Mouse (Mus musculus) embryo, embryonic 11 days (tissue): ENCODE data around the gene Tubg2.

Source experiments
- DNase-seq: peaks from one replicate; pipeline ENCODE4 v3.0.0-alpha.2; 2015

The Tubg2 gene

GRCm38 (mm10) chr11:101167211-101167962 lies 11.7 kb downstream of the Tubg2 start:
- DNase-seq = no peak

- no peak for DNase-seq
These were observed 12.2 kb downstream of the Tubg2 start for GRCm38 (mm10) chr11:101167963-101168300.

GRCm38 (mm10) chr11:101168301-101168980 lies 12.7 kb downstream of the Tubg2 start:
- DNase-seq = no peak

GRCm38 (mm10) chr11:101169301-101170107 lies 13.8 kb downstream of the Tubg2 start:
- no peak for DNase-seq

GRCm38 (mm10) chr11:101170354-101170810 lies 14.7 kb downstream of the Tubg2 start, which contains the start of gene Cntnap1:
TSS of gene Cntnap1 (plus strand) at chr11:101170523.
- peak; percentile 40 for DNase-seq

- DNase-seq = peak; percentile 98
These were observed 15.3 kb downstream of the Tubg2 start, which contains the start of gene Plekhh3 for GRCm38 (mm10) chr11:101170811-101171610. TSS of gene Plekhh3 (minus strand) at chr11:101171351.

GRCm38 (mm10) chr11:101171721-101172433 lies 16.2 kb downstream of the Tubg2 start:
- DNase-seq = peak; percentile 92

GRCm38 (mm10) chr11:101172434-101172815 lies 16.7 kb downstream of the Tubg2 start:
- DNase-seq = no peak

- DNase-seq = no peak
These were observed 17.4 kb downstream of the Tubg2 start for GRCm38 (mm10) chr11:101173112-101173511.

GRCm38 (mm10) chr11:101173631-101174388 lies 18.1 kb downstream of the Tubg2 start:
- DNase-seq = peak; percentile 93

- DNase-seq = no peak
These were observed 18.7 kb downstream of the Tubg2 start for GRCm38 (mm10) chr11:101174389-101174745.

- DNase-seq = peak; percentile 61
These were observed 19.3 kb downstream of the Tubg2 start, which contains the start of gene Ccr10 for GRCm38 (mm10) chr11:101174851-101175628. TSS of gene Ccr10 (minus strand) at chr11:101175443.

GRCm38 (mm10) chr11:101175636-101176116 lies 20.0 kb downstream of the Tubg2 start:
- no peak for DNase-seq

- DNase-seq = peak; percentile 69
These were observed 20.5 kb downstream of the Tubg2 start for GRCm38 (mm10) chr11:101176117-101176691.

GRCm38 (mm10) chr11:101176933-101177773 lies 21.4 kb downstream of the Tubg2 start:
- DNase-seq = peak; percentile 72

- no peak for DNase-seq
These were observed 22.7 kb downstream of the Tubg2 start for GRCm38 (mm10) chr11:101178061-101179058.

- DNase-seq = no peak
These were observed 23.6 kb downstream of the Tubg2 start for GRCm38 (mm10) chr11:101179306-101179705.
